Mouse (Mus musculus) limb, embryonic 12.5 days (tissue): ENCODE measurements at regions not wholly inside any gene's neighbourhood (a gene's known extent, or its start where the extent isn't known, plus 50 kb on each side); places are given as distances from the start of the nearest gene placed in this dataset.

Source experiments
- ATAC-seq: fragments of 200-750 bp; cut with Nextera tagmentation; 2 replicates; pipeline ENCODE4 v1.8.0; 2017; ENCODE audit warnings: low read depth, moderate TSS enrichment; ENCODE audit not compliant: insufficient number of reproducible peaks, insufficient read depth, low FRiP score, low TSS enrichment
- H3K27ac ChIP-seq: fragments of 300-500 bp; sonication (generic); 2 replicates; pipeline ENCODE4 v1.5.1; 2016; ENCODE audit warnings: mild to moderate bottlenecking, moderate library complexity
- H3K27me3 ChIP-seq: fragments of 300-500 bp; sonication (generic); 2 replicates; pipeline ENCODE4 v1.6.1; 2016; ENCODE audit warnings: mild to moderate bottlenecking, moderate library complexity
- H3K36me3 ChIP-seq: fragments of 300-500 bp; sonication (generic); 2 replicates; pipeline ENCODE4 v1.6.1; 2016; ENCODE audit warnings: mild to moderate bottlenecking, moderate library complexity
- H3K4me1 ChIP-seq: fragments of 300-500 bp; sonication (generic); replicated peaks from 2 replicates; pipeline ENCODE4 v1.6.1; 2016
- H3K4me2 ChIP-seq: fragments of 300-500 bp; sonication (generic); 2 replicates; pipeline ENCODE4 v1.6.1; 2016; ENCODE audit warnings: mild to moderate bottlenecking, moderate library complexity
- H3K4me3 ChIP-seq: fragments of 300-500 bp; sonication (generic); replicated peaks from 2 replicates; pipeline ENCODE4 v1.5.1; 2016; ENCODE audit warnings: mild to moderate bottlenecking
- H3K9ac ChIP-seq: fragments of 300-500 bp; sonication (generic); replicated peaks from 2 replicates; pipeline ENCODE4 v1.6.1; 2016; ENCODE audit warnings: mild to moderate bottlenecking, moderate library complexity
- H3K9me3 ChIP-seq: fragments of 300-500 bp; sonication (generic); 2 replicates; pipeline ENCODE4 v1.6.1; 2016; ENCODE audit warnings: mild to moderate bottlenecking, moderate library complexity
- WGBS: fragments of 180-500 bp; shearing (Covaris S2); methylation state at CpG from one replicate; pipeline ENCODE4 v1.1.7; 2016; 5-methylcytosine and 5-hydroxymethylcytosine counted together

GRCm38 (mm10) chr2:128372204-128372603 is 218.8 kb upstream of the Spdye4c start:
- Histone ChIP-seq H3K36me3 (no peaks in the 10 kb centered on the region), H3K9ac (no peak overlapping the region), H3K27me3 (no peaks in the 10 kb centered on the region; the same call in 1 of the 2 replicates), H3K9me3 (peaks cover 4% of the 10 kb centered on the region; the same call in 1 of the 2 replicates), H3K4me1 (peaks cover 2% of the 10 kb centered on the region), H3K27ac (no peak overlapping the region), H3K4me2 (no peak overlapping the region), H3K4me3 (no peak overlapping the region)
- no peak for ATAC-seq
- WGBS = 87% methylated on average over 13 of the region's 13 CpGs

- WGBS = 63% methylated on average over 12 of the region's 12 CpGs
- no peaks in the 10 kb centered on the region for H3K36me3 ChIP-seq
- no peak overlapping the region for H3K4me3 ChIP-seq
- no peak for ATAC-seq
- peaks cover 11% of the 10 kb centered on the region for H3K4me1 ChIP-seq
- H3K4me2 ChIP-seq = no peak overlapping the region
- no peak overlapping the region for H3K9ac ChIP-seq
- H3K9me3 ChIP-seq = peaks cover 3% of the 10 kb centered on the region; the same call in 1 of the 2 replicates
- H3K27ac ChIP-seq = no peak overlapping the region
- H3K27me3 ChIP-seq = no peaks in the 10 kb centered on the region; the same call in 1 of the 2 replicates
These were observed 217.4 kb upstream of the Spdye4c start for GRCm38 (mm10) chr2:128373363-128374252.

DNA sequence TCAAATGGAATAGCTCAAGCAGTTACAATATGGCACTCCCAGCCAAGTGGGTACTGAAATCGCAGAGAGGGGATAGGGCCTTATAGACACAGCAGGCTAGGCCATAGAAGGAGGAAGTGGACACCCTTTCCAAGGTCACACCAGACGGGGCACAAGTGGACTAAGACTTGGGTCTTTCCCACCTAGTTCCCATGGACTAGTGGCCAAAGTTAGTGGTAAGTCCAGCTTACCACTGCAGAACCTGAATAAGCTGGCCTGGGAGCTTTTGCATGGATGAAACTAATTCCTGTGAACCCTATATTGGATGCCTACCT is 216.8 kb upstream of the Spdye4c start:
- H3K4me2 ChIP-seq = no peak overlapping the region
- WGBS = 87% methylated on average over 2 of the region's 2 CpGs
- no peak overlapping the region for H3K9ac ChIP-seq

GRCm38 (mm10) chr2:128374926-128375325 is 216.1 kb upstream of the Spdye4c start:
- Histone ChIP-seq H3K27ac (no peak overlapping the region), H3K4me1 (peaks cover 11% of the 10 kb centered on the region), H3K9ac (no peak overlapping the region), H3K4me3 (no peak overlapping the region), H3K4me2 (no peak overlapping the region), H3K27me3 (no peaks in the 10 kb centered on the region; the same call in 1 of the 2 replicates), H3K36me3 (no peaks in the 10 kb centered on the region), H3K9me3 (no peaks in the 10 kb centered on the region)
- WGBS = 86% methylated on average over 5 of the region's 5 CpGs
- ATAC-seq = no peak

More for the DNA sequence above, 216.8 kb upstream of the Spdye4c start:
- H3K27me3 ChIP-seq = no peaks in the 10 kb centered on the region; the same call in 1 of the 2 replicates
- peaks cover 11% of the 10 kb centered on the region for H3K4me1 ChIP-seq
- H3K36me3 ChIP-seq = no peaks in the 10 kb centered on the region
- H3K27ac ChIP-seq = no peak overlapping the region
- no peaks in the 10 kb centered on the region for H3K9me3 ChIP-seq
- no peak overlapping the region for H3K4me3 ChIP-seq
- no peak for ATAC-seq

DNA sequence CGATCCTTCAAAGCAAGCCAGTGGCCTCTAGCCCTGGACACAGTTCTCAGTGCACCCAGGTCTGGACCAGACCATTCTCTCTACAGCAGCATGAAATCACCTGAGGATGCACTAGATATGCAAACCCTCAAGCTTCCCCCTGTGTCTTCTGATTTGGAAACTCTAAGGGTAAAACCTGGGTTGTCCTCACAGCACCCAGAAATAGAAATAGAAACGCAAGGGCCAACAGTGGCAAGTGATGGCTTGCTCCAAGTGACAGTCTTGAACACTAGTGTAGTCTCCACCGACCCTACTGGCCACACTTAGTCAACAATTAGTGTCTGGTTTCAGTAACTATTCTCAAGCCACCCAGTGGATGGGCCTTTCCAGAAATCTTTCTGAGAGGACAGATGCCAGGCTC is 215.2 kb upstream of the Spdye4c start:
- no peaks in the 10 kb centered on the region; the same call in 1 of the 2 replicates for H3K27me3 ChIP-seq
- no peak overlapping the region for H3K4me3 ChIP-seq
- H3K4me1 ChIP-seq = peaks cover 11% of the 10 kb centered on the region
- H3K9me3 ChIP-seq = no peaks in the 10 kb centered on the region
- ATAC-seq = no peak
- 83% methylated on average over 3 of the region's 3 CpGs for WGBS
- no peaks in the 10 kb centered on the region for H3K36me3 ChIP-seq
- no peak overlapping the region for H3K4me2 ChIP-seq
- no peak overlapping the region for H3K27ac ChIP-seq
- no peak overlapping the region for H3K9ac ChIP-seq

DNA sequence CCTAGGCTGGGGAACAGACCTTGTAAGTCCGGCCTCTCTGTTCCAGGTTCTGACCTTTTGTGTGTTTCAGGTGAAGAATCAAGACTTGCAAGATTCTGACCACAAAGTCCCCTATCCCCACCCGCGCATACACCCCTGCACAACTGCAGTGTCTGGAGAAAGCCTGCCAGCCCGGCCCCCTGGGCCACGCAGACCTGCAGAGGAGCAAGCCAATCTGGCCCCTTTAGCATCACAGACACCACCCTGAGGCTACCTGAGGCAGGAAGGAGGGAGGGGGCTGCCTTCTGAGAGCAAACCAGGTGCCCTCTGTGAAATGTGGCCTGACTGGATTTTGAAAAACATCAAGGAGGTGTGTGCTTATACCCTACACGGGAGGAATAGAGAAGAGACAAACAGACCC is 213.8 kb upstream of the Spdye4c start:
- H3K36me3 ChIP-seq = no peaks in the 10 kb centered on the region
- H3K27ac ChIP-seq = no peak overlapping the region
- H3K4me1 ChIP-seq = peaks cover 11% of the 10 kb centered on the region
- no peaks in the 10 kb centered on the region; the same call in 1 of the 2 replicates for H3K27me3 ChIP-seq
- no peak for ATAC-seq
- H3K9me3 ChIP-seq = no peaks in the 10 kb centered on the region
- no peak overlapping the region for H3K9ac ChIP-seq
- no peak overlapping the region for H3K4me3 ChIP-seq
- no peak overlapping the region for H3K4me2 ChIP-seq
- 59% methylated on average over 6 of the region's 6 CpGs for WGBS

DNA sequence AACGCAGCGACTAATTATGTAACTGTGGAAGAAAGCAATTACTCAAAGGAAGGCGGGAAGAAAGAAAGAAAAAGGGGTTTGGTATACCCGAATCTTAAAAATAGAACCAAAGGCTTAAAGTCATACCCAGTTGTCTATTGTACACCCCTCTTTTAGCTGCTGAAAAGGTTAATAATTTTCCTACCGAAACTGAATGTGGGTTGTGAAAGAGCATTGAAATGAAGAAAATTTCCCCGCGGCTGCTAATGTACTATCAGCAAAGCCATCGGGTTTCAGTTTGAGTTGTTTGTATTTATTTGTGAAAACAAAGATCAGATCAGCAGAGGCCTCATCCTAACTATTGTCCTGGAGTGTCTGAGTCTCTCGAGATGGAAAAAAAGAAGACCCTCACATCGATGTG is 213.3 kb upstream of the Spdye4c start:
- H3K4me3 ChIP-seq = no peak overlapping the region
- no peaks in the 10 kb centered on the region for H3K36me3 ChIP-seq
- H3K27ac ChIP-seq = no peak overlapping the region
- H3K27me3 ChIP-seq = no peaks in the 10 kb centered on the region; the same call in 1 of the 2 replicates
- peaks cover 11% of the 10 kb centered on the region for H3K4me1 ChIP-seq
- no peaks in the 10 kb centered on the region for H3K9me3 ChIP-seq
- H3K4me2 ChIP-seq = no peak overlapping the region
- no peak overlapping the region for H3K9ac ChIP-seq
- ATAC-seq = no peak
- 54% methylated on average over 10 of the region's 10 CpGs for WGBS

GRCm38 (mm10) chr2:128378456-128378855 is 212.6 kb upstream of the Spdye4c start:
- WGBS = 81% methylated on average over 7 of the region's 7 CpGs
- Histone ChIP-seq H3K27ac (no peak overlapping the region), H3K4me1 (peaks cover 11% of the 10 kb centered on the region), H3K4me3 (no peak overlapping the region), H3K36me3 (no peaks in the 10 kb centered on the region), H3K9me3 (no peaks in the 10 kb centered on the region), H3K27me3 (no peaks in the 10 kb centered on the region; the same call in 1 of the 2 replicates), H3K9ac (no peak overlapping the region), H3K4me2 (no peak overlapping the region)
- ATAC-seq = no peak

DNA sequence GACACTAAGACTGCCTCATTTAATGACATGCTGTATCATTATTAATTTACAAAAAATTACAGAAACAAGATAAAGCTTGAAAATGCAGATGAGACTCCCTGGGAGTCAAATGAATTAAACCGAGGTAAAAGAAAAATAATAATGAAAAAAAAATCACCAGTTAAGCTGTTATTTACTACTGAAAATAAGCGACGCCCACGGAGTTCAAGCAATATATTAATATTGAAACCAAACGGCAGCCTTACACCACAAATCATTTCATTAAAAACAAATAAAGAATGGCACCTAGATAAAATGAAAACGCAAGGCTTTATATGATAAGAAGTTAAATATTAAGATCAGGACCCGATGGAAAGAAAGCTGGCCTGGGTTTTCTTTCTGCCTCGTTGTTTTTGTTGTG is 211.9 kb upstream of the Spdye4c start:
- Histone ChIP-seq H3K4me2 (no peak overlapping the region), H3K9ac (no peak overlapping the region), H3K4me1 (peaks cover 11% of the 10 kb centered on the region), H3K4me3 (no peak overlapping the region), H3K36me3 (no peaks in the 10 kb centered on the region), H3K9me3 (no peaks in the 10 kb centered on the region), H3K27ac (no peak overlapping the region), H3K27me3 (no peaks in the 10 kb centered on the region; the same call in 1 of the 2 replicates)
- WGBS = 78% methylated on average over 8 of the region's 8 CpGs
- no peak for ATAC-seq

DNA sequence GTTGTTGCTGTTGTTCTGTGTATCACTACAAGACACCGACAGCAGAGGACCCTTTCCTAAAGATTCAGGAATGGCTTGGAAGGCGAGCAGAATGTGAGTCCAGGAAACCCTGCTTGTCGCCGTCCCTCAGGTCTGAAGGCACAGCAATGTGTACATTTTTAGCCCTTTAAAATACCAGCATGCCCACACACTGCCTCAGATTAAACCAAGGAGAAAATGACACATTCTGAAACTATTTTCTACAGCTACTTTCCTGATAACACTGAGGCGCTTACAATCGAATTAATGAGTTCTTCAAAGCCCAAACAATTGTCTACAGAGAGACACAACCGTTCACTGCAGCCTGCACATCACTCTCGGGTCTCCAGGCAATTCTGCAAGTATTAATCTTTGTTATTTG is 211.5 kb upstream of the Spdye4c start:
- 66% methylated on average over 8 of the region's 8 CpGs for WGBS
- Histone ChIP-seq H3K9me3 (no peaks in the 10 kb centered on the region), H3K36me3 (no peaks in the 10 kb centered on the region), H3K4me3 (no peak overlapping the region), H3K9ac (no peak overlapping the region), H3K27me3 (no peaks in the 10 kb centered on the region; the same call in 1 of the 2 replicates), H3K4me2 (no peak overlapping the region), H3K4me1 (peaks cover 11% of the 10 kb centered on the region), H3K27ac (no peak overlapping the region)
- ATAC-seq = no peak

- no peak overlapping the region for H3K27ac ChIP-seq
- H3K4me2 ChIP-seq = no peak overlapping the region
- no peaks in the 10 kb centered on the region for H3K9me3 ChIP-seq
- no peak overlapping the region for H3K9ac ChIP-seq
- peaks cover 11% of the 10 kb centered on the region for H3K4me1 ChIP-seq
- H3K4me3 ChIP-seq = no peak overlapping the region
- ATAC-seq = no peak
- H3K27me3 ChIP-seq = no peaks in the 10 kb centered on the region; the same call in 1 of the 2 replicates
- 54% methylated on average over 7 of the region's 7 CpGs for WGBS
- H3K36me3 ChIP-seq = no peaks in the 10 kb centered on the region
These were observed 210.4 kb upstream of the Spdye4c start for GRCm38 (mm10) chr2:128380581-128380980.
